Mouse (Mus musculus) hematopoietic multipotent progenitor cell, adult 10-12 weeks (in vitro differentiated cells): Measurements from ENCODE around the gene Nav1. TPM values are rescaled to one million over a fixed set of nuclear protein-coding genes. Genes with fewer than 3 reads are reported as not detected.

ENCODE experiments used
- polyA plus RNA-seq: library from polyadenylated mRNA; stranded (reverse); fragments of >175 nt; gene quantifications from 2 replicates; pipeline ENCODE4 v1.2.3, GENCODE M21; 2012; ENCODE audit warnings: low replicate concordance

The Nav1 gene
- 26.9 and 27.6 TPM in 2 replicates for polyA plus RNA-seq

GRCm38 (mm10) chr1:135607019-135607418 lies at the start of gene Nav1:
Gene Nav1 (minus strand): TSS chr1:135607295.

GRCm38 (mm10) chr1:135429901-135430668 lies 177.0 kb downstream of the Nav1 start, which contains the start of gene Ipo9:
Gene Ipo9 (minus strand): TSS chr1:135430499.

Other genes with a start within 250 kb of the Nav1 start
- gene Shisa4, start 232.1 kb downstream of the Nav1 start, polyA plus RNA-seq: 0.47 and 0.56 TPM in 2 replicates
- gene Ipo9, start 176.8 kb downstream of the Nav1 start, polyA plus RNA-seq: 10.3 and 12.4 TPM in 2 replicates
- 34.8 and 34.9 TPM in 2 replicates for gene Csrp1, start 112.8 kb upstream of the Nav1 start, polyA plus RNA-seq
- gene Phlda3, start 158.8 kb upstream of the Nav1 start, polyA plus RNA-seq: 2.3 and 2.8 TPM in 2 replicates
- 0.42 TPM in 1 of 2 replicates, not detected in the other for gene Tnni1, start 172.1 kb upstream of the Nav1 start, polyA plus RNA-seq
- gene Lad1, start 211.3 kb upstream of the Nav1 start, polyA plus RNA-seq: 3.9 and 6.1 TPM in 2 replicates
- 0.13 and 0.20 TPM in 2 replicates for gene Tnnt2, start 229.1 kb upstream of the Nav1 start, polyA plus RNA-seq